Mouse (Mus musculus) liver, embryonic 11.5 days (tissue): ENCODE results near the gene Usp17lb. TPM values are rescaled to one million over a fixed set of nuclear protein-coding genes. Genes with fewer than 3 reads are reported as not detected.

ENCODE experiments used
- ATAC-seq: fragments of 200-750 bp; cut with Nextera tagmentation; replicated peaks from 2 replicates; pipeline ENCODE4 v1.8.0; 2017; ENCODE audit warnings: moderate number of reproducible peaks, mild to moderate bottlenecking, moderate TSS enrichment, moderate library complexity; ENCODE audit not compliant: low FRiP score
- DNase-seq: peaks from one replicate; pipeline ENCODE4 v3.0.0-alpha.2; 2017; ENCODE audit warnings: low spot score
- H3K27ac ChIP-seq: fragments of 300-500 bp; sonication (generic); 2 replicates; pipeline ENCODE4 v1.5.1; 2014; ENCODE audit warnings: mild to moderate bottlenecking, low read depth, low read length, control low read depth
- H3K27me3 ChIP-seq: fragments of 300-500 bp; sonication (generic); replicated peaks from 2 replicates; pipeline ENCODE4 v1.6.1; 2014; ENCODE audit warnings: low read length, mixed read lengths; ENCODE audit not compliant: control insufficient read depth, insufficient read depth
- H3K36me3 ChIP-seq: fragments of 300-500 bp; sonication (generic); 2 replicates; pipeline ENCODE4 v1.6.1; 2014; ENCODE audit warnings: mild to moderate bottlenecking, low read length, moderate library complexity, mixed read lengths; ENCODE audit not compliant: control insufficient read depth, insufficient read depth
- H3K4me1 ChIP-seq: fragments of 300-500 bp; sonication (generic); replicated peaks from 2 replicates; pipeline ENCODE4 v1.6.1; 2014; ENCODE audit warnings: low read length, mixed read lengths; ENCODE audit not compliant: control insufficient read depth, insufficient read depth
- H3K4me2 ChIP-seq: fragments of 300-500 bp; sonication (generic); 2 replicates; pipeline ENCODE4 v1.6.1; 2014; ENCODE audit warnings: mild to moderate bottlenecking, control low read depth, moderate library complexity
- H3K4me3 ChIP-seq: fragments of 300-500 bp; sonication (generic); 2 replicates; pipeline ENCODE4 v1.5.1; 2014; ENCODE audit warnings: low read depth, low read length, control low read depth
- H3K9ac ChIP-seq: fragments of 300-500 bp; sonication (generic); 2 replicates; pipeline ENCODE4 v1.6.1; 2014; ENCODE audit warnings: low read depth, low read length, control low read depth
- H3K9me3 ChIP-seq: fragments of 300-500 bp; sonication (generic); 2 replicates; pipeline ENCODE4 v1.6.1; 2016; ENCODE audit warnings: low read length, inconsistent platforms, mixed read lengths; ENCODE audit not compliant: control insufficient read depth
- WGBS: fragments of 180-500 bp; shearing (Covaris S2); extraction: QIAGEN DNeasy Blood & Tissue Kit; methylation state at CpG from one replicate; pipeline ENCODE4 v1.1.7; 2014; 5-methylcytosine and 5-hydroxymethylcytosine counted together
- polyA plus RNA-seq: library from polyadenylated mRNA; unstranded; fragments of >200 nt; fragmentation: Nextera tagmentation; extraction: Ambion mirVana; gene quantifications from 2 replicates; pipeline ENCODE4 v1.2.1, GENCODE M21; 2014

The Usp17lb gene
- polyA plus RNA-seq, 1 experiment from 2014 or later: not detected

GRCm38 (mm10) chr7:104790796-104791195 is 51.6 kb downstream of the Usp17lb start:
- ATAC-seq (no peak), DNase-seq (no peak)
- H3K4me3 ChIP-seq: no peak overlapping the region
- no peak overlapping the region for H3K27ac ChIP-seq
- H3K27me3 ChIP-seq: no peaks in the 10 kb centered on the region
- no peaks in the 10 kb centered on the region for H3K36me3 ChIP-seq
- H3K9me3 ChIP-seq: no peaks in the 10 kb centered on the region
- H3K4me1 ChIP-seq: no peaks in the 10 kb centered on the region
- WGBS: 70% methylated on average over 1 of the region's 1 CpGs
- H3K9ac ChIP-seq: no peak overlapping the region
- no peak overlapping the region for H3K4me2 ChIP-seq

Other genes with a start within 250 kb of the Usp17lb start
- gene Olfr655, start 240.8 kb downstream of the Usp17lb start, polyA plus RNA-seq: not detected in 2 replicates
- gene Olfr656, start 228.6 kb downstream of the Usp17lb start, polyA plus RNA-seq: not detected in 2 replicates
- not detected in 2 replicates for gene Olfr657, start 217.8 kb downstream of the Usp17lb start, polyA plus RNA-seq
- gene Olfr658, start 195.3 kb downstream of the Usp17lb start, polyA plus RNA-seq: not detected in 2 replicates
- not detected in 2 replicates for gene Olfr659, start 175.8 kb downstream of the Usp17lb start, polyA plus RNA-seq
- gene Olfr661, start 156.1 kb downstream of the Usp17lb start, polyA plus RNA-seq: not detected in 2 replicates
- gene Usp17le, start 65.1 kb downstream of the Usp17lb start, polyA plus RNA-seq: not detected in 2 replicates
- gene Usp17la, start 14.4 kb upstream of the Usp17lb start, polyA plus RNA-seq: not detected in 2 replicates
- not detected in 2 replicates for gene Olfr665, start 35.4 kb upstream of the Usp17lb start, polyA plus RNA-seq
- gene Olfr666, start 53.3 kb upstream of the Usp17lb start, polyA plus RNA-seq: not detected in 2 replicates
- gene Olfr667, start 78.9 kb upstream of the Usp17lb start, polyA plus RNA-seq: not detected in 2 replicates
- gene Olfr668, start 85.5 kb upstream of the Usp17lb start, polyA plus RNA-seq: not detected in 2 replicates
- not detected in 2 replicates for gene Olfr669, start 91.6 kb upstream of the Usp17lb start, polyA plus RNA-seq
- not detected in 2 replicates for gene Olfr670, start 120.0 kb upstream of the Usp17lb start, polyA plus RNA-seq
- gene Olfr671, start 136.5 kb upstream of the Usp17lb start, polyA plus RNA-seq: not detected in 2 replicates
- not detected in 2 replicates for gene Olfr672, start 159.4 kb upstream of the Usp17lb start, polyA plus RNA-seq
- gene Olfr675, start 185.9 kb upstream of the Usp17lb start, polyA plus RNA-seq: not detected in 2 replicates
- gene Olfr676, start 190.1 kb upstream of the Usp17lb start, polyA plus RNA-seq: not detected in 2 replicates
- not detected in 2 replicates for gene Olfr677, start 208.8 kb upstream of the Usp17lb start, polyA plus RNA-seq
- not detected in 2 replicates for gene Olfr678, start 221.9 kb upstream of the Usp17lb start, polyA plus RNA-seq
- not detected in 2 replicates for gene Olfr679, start 238.6 kb upstream of the Usp17lb start, polyA plus RNA-seq